Mouse (Mus musculus): Measurements from ENCODE around the gene Abcd1.

Gene Abcd1

GRCm38 (mm10) chrX:73744774-73745481 lies 28.5 kb downstream of the Abcd1 start:
- no peak for DNase-seq

- no peak for DNase-seq
Measured at GRCm38 (mm10) chrX:73748977-73749376, 32.6 kb downstream of the Abcd1 start.

GRCm38 (mm10) chrX:73756334-73757140 lies 40.1 kb downstream of the Abcd1 start, which contains the start of gene Plxnb3:
Plxnb3 (plus strand) TSS chrX:73757090.
- no peak for DNase-seq

- DNase-seq, result no peak
Measured at GRCm38 (mm10) chrX:73758611-73759290, 42.4 kb downstream of the Abcd1 start.

- peak; percentile 81 to 83 for DNase-seq
Measured at GRCm38 (mm10) chrX:73765311-73765710, 48.9 kb downstream of the Abcd1 start.

GRCm38 (mm10) chrX:73767267-73767666 lies 50.9 kb downstream of the Abcd1 start:
- DNase-seq, result peak in 1 of 2 experiments; percentile 17

- peak in 1 of 2 experiments; percentile 10 for DNase-seq
Measured at GRCm38 (mm10) chrX:73774168-73774760, 57.9 kb downstream of the Abcd1 start, which contains the start of gene Srpk3. Srpk3 (plus strand) TSS chrX:73774405.

- peak; percentile 9 to 52 for DNase-seq
Measured at GRCm38 (mm10) chrX:73774802-73775483, 58.5 kb downstream of the Abcd1 start.

- no peak for DNase-seq
Measured at GRCm38 (mm10) chrX:73782227-73782626, 65.8 kb downstream of the Abcd1 start.

GRCm38 (mm10) chrX:73785666-73786065 lies 69.3 kb downstream of the Abcd1 start:
- peak in 1 of 2 experiments; percentile 33 for DNase-seq

GRCm38 (mm10) chrX:73786364-73787224 lies 70.2 kb downstream of the Abcd1 start, which contains the start of the genes Idh3g and Ssr4:
Idh3g (minus strand) TSS chrX:73786897.
Ssr4 (plus strand) TSS chrX:73787028.
- peak; percentile 95 for DNase-seq

- no peak for DNase-seq
Measured at GRCm38 (mm10) chrX:73787225-73787558, 70.8 kb downstream of the Abcd1 start.
